Mouse (Mus musculus) MEL (cell line): ENCODE data around the gene Stac3.

Source experiments
- CTCF ChIP-seq, 3 experiments: IDR thresholded peaks in 2 of 3; conservative IDR thresholded peaks in 1 of 3; 2 replicates each; pipeline ENCODE4 v1.5.1; 2011 to 2012; ENCODE audit warnings: low read length in 3 of 3, low read depth in 2 of 3, mild to moderate bottlenecking in 2 of 3, improper control_type of control experiment in 1 of 3, inconsistent platforms in 1 of 3, mixed read lengths in 1 of 3, moderate library complexity in 1 of 3; ENCODE audit not compliant: control insufficient read depth in 1 of 3, insufficient read depth in 1 of 3, poor library complexity in 1 of 3, severe bottlenecking in 1 of 3
- E2F4 ChIP-seq: IDR thresholded peaks from 2 replicates; pipeline ENCODE4 v1.6.1; 2011; ENCODE audit warnings: low read depth, low read length, improper control_type of control experiment, borderline replicate concordance
- ELF1 ChIP-seq: IDR thresholded peaks from 2 replicates; pipeline ENCODE4 v1.6.1; 2014; ENCODE audit warnings: low read depth, mild to moderate bottlenecking, inconsistent platforms, low read length, improper control_type of control experiment, moderate library complexity
- GABPA ChIP-seq: IDR thresholded peaks from 2 replicates; pipeline ENCODE4 v1.6.1; 2012; ENCODE audit warnings: low read depth, mild to moderate bottlenecking, inconsistent platforms, low read length, improper control_type of control experiment, moderate library complexity
- GATA1 ChIP-seq: IDR thresholded peaks from 2 replicates; pipeline ENCODE4 v1.6.1; 2011; ENCODE audit warnings: low read depth, low read length, improper control_type of control experiment
- MAX ChIP-seq: IDR thresholded peaks from 2 replicates; pipeline ENCODE4 v1.6.1; 2011; ENCODE audit warnings: low read length, improper control_type of control experiment
- NRF1 ChIP-seq: IDR thresholded peaks from 2 replicates; pipeline ENCODE4 v1.6.1; 2014; ENCODE audit warnings: low read depth, mild to moderate bottlenecking, inconsistent platforms, low read length, improper control_type of control experiment, moderate library complexity; ENCODE audit not compliant: poor library complexity, insufficient read depth, severe bottlenecking
- POLR2A ChIP-seq, 2 experiments: IDR thresholded peaks; 2 replicates each; pipeline ENCODE4 v1.6.1; 2011 to 2012; ENCODE audit warnings: low read length in 2 of 2, mild to moderate bottlenecking in 2 of 2, control low read depth in 1 of 2, improper control_type of control experiment in 1 of 2, low read depth in 1 of 2, moderate library complexity in 1 of 2; ENCODE audit not compliant: control insufficient read depth in 1 of 2, insufficient read depth in 1 of 2, poor library complexity in 1 of 2
- POLR2AphosphoS5 ChIP-seq: IDR thresholded peaks from 2 replicates; pipeline ENCODE4 v1.6.1; 2012; ENCODE audit warnings: low read depth, borderline replicate concordance, mild to moderate bottlenecking, inconsistent platforms, low read length, moderate library complexity, mixed read lengths
- RCOR1 ChIP-seq: IDR thresholded peaks from 2 replicates; pipeline ENCODE4 v1.6.1; 2012; ENCODE audit warnings: low read depth, mild to moderate bottlenecking, inconsistent platforms, low read length, improper control_type of control experiment
- TBP ChIP-seq: IDR thresholded peaks from 2 replicates; pipeline ENCODE4 v1.8.0; 2011; ENCODE audit warnings: low read depth, low read length, improper control_type of control experiment
- TCF12 ChIP-seq: IDR thresholded peaks from 2 replicates; pipeline ENCODE4 v1.6.1; 2014; ENCODE audit warnings: low read depth, mild to moderate bottlenecking, inconsistent platforms, low read length, improper control_type of control experiment, moderate library complexity
- ZKSCAN1 ChIP-seq: IDR thresholded peaks from 2 replicates; pipeline ENCODE4 v1.6.1; 2012; ENCODE audit warnings: low read depth, mild to moderate bottlenecking, inconsistent platforms, low read length, improper control_type of control experiment, moderate library complexity
- ZNF384 ChIP-seq: IDR thresholded peaks from 2 replicates; pipeline ENCODE4 v1.6.1; 2012; ENCODE audit warnings: low read depth, mild to moderate bottlenecking, inconsistent platforms, low read length, improper control_type of control experiment

- TF ChIP-seq POLR2AphosphoS5: no peak
- no peak for TF ChIP-seq CTCF (IDR thresholded peaks at IDR 0.05 in 2 of 3, conservative IDR thresholded peaks at IDR 0.05 in 1 of 3; ENCODE audit: control insufficient read depth in 1 of 3, insufficient read depth in 1 of 3, low read depth in 2 of 3, low read length in 3 of 3, poor library complexity in 1 of 3, severe bottlenecking in 1 of 3)
- no peak for TF ChIP-seq TCF12
- TF ChIP-seq RCOR1: no peak
- TF ChIP-seq MAX: no peak
- TF ChIP-seq E2F4: no peak
- no peak for TF ChIP-seq TBP
- TF ChIP-seq POLR2A (IDR thresholded peaks at IDR 0.05; ENCODE audit: control insufficient read depth in 1 of 2, insufficient read depth in 1 of 2, low read depth in 1 of 2, low read length in 2 of 2, poor library complexity in 1 of 2): peak; percentile 9 to 48; a peak in 2 of 4 replicates
- no peak for TF ChIP-seq GATA1
- TF ChIP-seq ZKSCAN1: no peak
- no peak for TF ChIP-seq GABPA
- no peak for TF ChIP-seq NRF1
- TF ChIP-seq ELF1: no peak
- TF ChIP-seq ZNF384: no peak
Measured at GRCm38 (mm10) chr10:127515271-127515982, 13.9 kb downstream of the Stac3 start.
